In genomic region chr4:109134955-109135354, GRCm38 (mm10) we compare ENCODE assay signal across 21 mouse cellular contexts.
DNase-seq lines count a peak whose midpoint lies in the region; ATAC-seq lines count a peak whose summit lies in the region.
"Had no signal": no experiment of that assay in that cellular context is flagged by ENCODE, and none has a peak within 500 bp of the region (broad histone marks: within the 10 kb centered on the region; RNA-seq: fewer than 3 reads in every experiment).

No protein-coding gene starts in this region.

- no peak overlapping the region for H3K27ac ChIP-seq in heart, embryonic 12.5 days (ENCODE audit: poor library complexity, severe bottlenecking)
- H3K27ac ChIP-seq: embryonic facial prominence, embryonic 10.5 days; forebrain, embryonic 10.5 days; heart, embryonic 13.5 days; kidney, embryonic 15.5 days had no signal

- H3K36me3 ChIP-seq in heart, embryonic 12.5 days = peaks cover 4% of the 10 kb centered on the region; the same call in 1 of the 2 replicates
- H3K36me3 ChIP-seq in splenic B cell, adult 2 months (ENCODE audit: control insufficient read depth, insufficient read depth, low read length, poor library complexity, severe bottlenecking) = peaks cover 2% of the 10 kb centered on the region; the same call in 1 of the 2 replicates
- H3K36me3 ChIP-seq: embryonic facial prominence, embryonic 10.5 days had no signal

- H3K4me2 ChIP-seq in heart, embryonic 12.5 days = no peak overlapping the region
- H3K4me2 ChIP-seq: heart, embryonic 13.5 days; kidney, embryonic 15.5 days had no signal

- H3K4me3 ChIP-seq in heart, embryonic 12.5 days = no peak overlapping the region
- H3K4me3 ChIP-seq: embryonic facial prominence, embryonic 10.5 days; erythroblast, embryonic 14.5 days; forebrain, embryonic 10.5 days; heart, embryonic 13.5 days; kidney, embryonic 15.5 days had no signal

- H3K27me3 ChIP-seq in heart, embryonic 12.5 days (replicated peaks) = no peaks in the 10 kb centered on the region
- no peaks in the 10 kb centered on the region for H3K27me3 ChIP-seq in splenic B cell, adult 2 months (ENCODE audit: control insufficient read depth, insufficient read depth, low read length, poor library complexity, severe bottlenecking)
- H3K27me3 ChIP-seq: heart, embryonic 13.5 days; kidney, embryonic 15.5 days had no signal

- WGBS in heart, embryonic 12.5 days = 81% methylated on average over 3 of the region's 3 CpGs

- no peaks in the 10 kb centered on the region for H3K9me3 ChIP-seq in heart, embryonic 12.5 days (replicated peaks)
- H3K9me3 ChIP-seq: embryonic facial prominence, embryonic 10.5 days; forebrain, embryonic 10.5 days; heart, embryonic 13.5 days; kidney, embryonic 15.5 days had no signal

- no peak for ATAC-seq in heart, embryonic 12.5 days (ENCODE audit: insufficient number of reproducible peaks, low FRiP score)
- no peak for ATAC-seq in cerebellum, adult (ENCODE audit: insufficient number of reproducible peaks, low FRiP score, low TSS enrichment)
- ATAC-seq: forebrain, embryonic 14.5 days; hindbrain, embryonic 16.5 days had no signal

- 0 out of 2 replicates have a peak, but pooled peaks cover 8% of the 10 kb centered on the region for H3K4me1 ChIP-seq in heart, embryonic 12.5 days (replicated peaks)
- H3K4me1 ChIP-seq: embryonic facial prominence, embryonic 10.5 days; forebrain, embryonic 10.5 days had no signal

- peak; percentile 66 for DNase-seq in heart, adult 11 months
- DNase-seq in A20 (ENCODE audit: low read depth, low spot score) (peak; percentile 53), adipocyte (ENCODE audit: low spot score) (peak; percentile 67)
- DNase-seq in splenic B cell, adult 2 months (ENCODE audit: low read depth, low spot score) = peak; percentile 53
- DNase-seq in natural killer cell, adult 2 months (ENCODE audit: low spot score in 2 of 2) = no peak
- DNase-seq: adrenal gland, postnatal 14 days; cerebellum, adult 18-20 months; cerebellum, postnatal 10 days; gastrocnemius, postnatal 14 days; heart, adult 18-20 months; heart, postnatal 36 days; kidney, adult 18-20 months had no signal

- no peak overlapping the region for H3K9ac ChIP-seq in heart, embryonic 12.5 days
- H3K9ac ChIP-seq: heart, embryonic 13.5 days; kidney, embryonic 15.5 days had no signal

Comparison
In these comparisons a context has a peak if more than half of its experiments do, and no peak if none do; other contexts are left out.
1. DNase-seq: peak in heart, adult 11 months (single experiment), A20 (single experiment), adipocyte (single experiment) and splenic B cell, adult 2 months (single experiment); none in natural killer cell, adult 2 months (0 of 2).